Mouse (Mus musculus) spleen, postnatal 4 days (tissue): ENCODE results near the gene Pip4k2a.
"Not testable (repeated sequence)": the region's sequence is repeated elsewhere in the genome, so short reads cannot be mapped to it uniquely, and the experiment has no call there.

ENCODE experiments used
- DNase-seq, 2 experiments: peaks; one replicate each; pipeline ENCODE4 v3.0.0; 2022; ENCODE audit warnings: low spot score in 2 of 2

Pip4k2a gene

GRCm38 (mm10) chr2:18897742-18898256 lies 100.1 kb downstream of the Pip4k2a start:
- DNase-seq: no peak

- DNase-seq: no peak
Observed at GRCm38 (mm10) chr2:18896015-18896414, 101.9 kb downstream of the Pip4k2a start.

DNA sequence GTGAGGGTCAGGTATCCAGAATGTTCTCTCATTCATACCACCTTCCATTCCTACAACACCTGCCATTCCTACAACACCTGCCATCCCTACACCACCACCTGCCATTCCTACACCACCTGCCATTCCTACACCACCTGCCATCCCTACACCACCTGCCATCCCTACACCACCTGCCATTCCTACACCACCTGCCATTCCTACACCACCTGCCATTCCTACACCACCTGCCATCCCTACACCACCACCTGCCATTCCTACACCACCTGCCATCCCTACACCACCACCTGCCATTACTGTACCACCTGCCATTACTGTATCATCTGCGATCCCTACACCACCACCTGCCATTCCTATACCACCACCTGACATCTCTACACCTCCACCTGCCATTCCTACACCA lies 104.6 kb downstream of the Pip4k2a start:
- not testable (repeated sequence) for DNase-seq

GRCm38 (mm10) chr2:18891991-18892537 lies 105.9 kb downstream of the Pip4k2a start:
- no peak for DNase-seq

- DNase-seq: no peak
Observed at GRCm38 (mm10) chr2:18890227-18891001, 107.5 kb downstream of the Pip4k2a start.

GRCm38 (mm10) chr2:18884277-18884676 lies 113.6 kb downstream of the Pip4k2a start:
- no peak for DNase-seq

DNA sequence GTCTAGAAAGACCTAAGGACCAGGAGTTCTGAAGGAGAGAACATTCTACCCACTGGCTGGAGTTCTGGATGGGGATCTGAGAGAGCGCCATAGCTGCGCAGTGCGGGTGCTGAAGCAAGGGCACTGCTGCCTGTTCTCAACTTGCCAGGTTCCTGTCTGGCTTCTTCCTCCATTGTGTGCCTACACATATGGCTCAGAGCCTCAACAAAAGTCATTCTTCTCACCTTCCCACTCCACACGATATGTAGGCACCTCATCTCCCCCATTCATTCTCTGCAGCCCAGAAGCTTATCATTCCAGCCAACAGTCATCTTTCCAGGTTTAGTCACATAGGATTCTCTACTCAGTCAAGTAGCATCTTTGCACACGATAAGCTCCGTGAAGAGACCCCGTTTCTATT lies 123.3 kb downstream of the Pip4k2a start:
- no peak for DNase-seq

GRCm38 (mm10) chr2:18874063-18874462 lies 123.9 kb downstream of the Pip4k2a start:
- no peak for DNase-seq

DNA sequence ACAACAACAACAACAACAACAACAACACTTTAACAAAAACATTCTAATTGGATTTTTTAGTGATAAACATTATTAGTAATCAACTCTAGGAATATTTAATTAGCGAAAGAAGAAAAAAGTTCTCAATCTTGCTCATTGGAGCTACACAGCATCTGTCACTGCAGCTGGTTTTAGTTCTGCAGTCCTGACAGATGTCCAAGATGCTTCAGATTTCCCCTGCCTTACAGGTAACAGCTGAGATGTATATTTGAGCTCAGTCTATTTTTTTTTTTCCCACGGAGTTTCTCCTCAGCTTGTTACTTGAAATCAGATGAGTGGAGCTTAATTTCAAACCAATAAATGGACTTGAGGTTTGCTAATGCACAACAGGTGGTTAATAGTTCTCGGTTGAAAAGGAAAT lies 124.5 kb downstream of the Pip4k2a start:
- no peak for DNase-seq

DNA sequence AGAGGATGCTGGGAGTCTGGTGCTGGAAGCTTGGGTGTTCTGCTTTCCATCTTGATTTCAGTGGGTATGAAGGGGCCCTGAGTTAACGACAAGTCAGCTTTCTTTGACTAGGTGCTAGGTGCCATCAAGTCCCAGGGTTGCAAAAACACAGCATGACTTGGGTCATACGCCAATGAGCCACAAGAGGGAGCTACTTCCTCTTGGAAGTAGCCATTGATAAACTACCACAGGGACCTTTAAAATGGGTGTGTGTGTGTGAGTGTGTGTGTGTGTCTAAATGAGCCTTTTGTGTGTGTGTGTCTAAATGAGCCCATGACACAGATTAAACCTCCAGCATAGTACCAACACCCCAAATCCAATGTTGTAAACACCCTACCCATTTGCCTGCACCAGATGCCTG lies 125.1 kb downstream of the Pip4k2a start:
- DNase-seq: peak; percentile 82 to 91

DNA sequence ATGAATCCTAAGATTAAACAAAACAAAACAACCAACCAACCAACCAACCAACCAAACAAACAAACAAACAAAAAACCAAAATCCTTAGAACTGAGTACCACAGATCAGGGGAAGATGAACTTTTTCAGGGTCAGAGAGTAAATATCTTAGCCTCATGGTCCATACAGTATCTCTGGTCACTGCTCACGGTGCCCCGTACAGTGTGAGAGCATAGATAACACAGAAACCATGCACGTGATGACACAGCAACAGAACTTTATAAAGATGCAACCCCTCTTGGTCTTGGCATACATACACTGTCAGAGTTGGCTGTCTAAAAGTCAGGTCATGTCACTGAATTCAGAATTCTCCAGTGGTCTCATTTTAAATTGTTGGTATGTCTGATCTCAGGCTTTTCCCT lies 126.8 kb downstream of the Pip4k2a start:
- DNase-seq: peak in 1 of 2 experiments; percentile 37

- no peak for DNase-seq
Observed at GRCm38 (mm10) chr2:18867069-18867468, 130.9 kb downstream of the Pip4k2a start.

GRCm38 (mm10) chr2:18864719-18865118 lies 133.2 kb downstream of the Pip4k2a start:
- no peak for DNase-seq

DNA sequence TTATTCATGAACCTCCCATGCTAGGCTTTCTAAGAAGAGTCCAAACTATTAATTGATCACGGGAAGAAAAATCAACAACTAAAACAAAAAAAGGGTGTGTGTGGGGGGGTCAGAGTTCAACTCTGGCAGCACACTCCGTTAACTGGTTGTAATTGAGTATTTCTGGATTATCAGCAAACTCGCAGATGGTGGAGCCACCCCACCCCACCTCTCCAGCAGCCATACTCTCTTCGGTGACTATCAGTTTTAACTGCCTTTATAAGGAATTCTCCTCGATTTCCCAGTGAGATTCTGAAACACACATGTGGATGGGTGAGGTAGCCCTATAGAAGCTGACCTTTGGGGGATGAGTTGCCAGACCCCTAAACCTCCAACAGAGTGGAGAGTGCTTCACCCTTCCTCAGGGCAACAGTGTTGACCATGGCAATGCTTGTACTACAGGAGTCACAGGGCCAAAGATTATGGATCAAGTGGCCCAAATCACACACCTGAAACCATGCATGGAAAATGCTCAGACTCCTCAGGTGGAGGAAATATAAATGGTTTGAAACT lies 136.2 kb downstream of the Pip4k2a start:
- DNase-seq: peak in 1 of 2 experiments; percentile 44

DNA sequence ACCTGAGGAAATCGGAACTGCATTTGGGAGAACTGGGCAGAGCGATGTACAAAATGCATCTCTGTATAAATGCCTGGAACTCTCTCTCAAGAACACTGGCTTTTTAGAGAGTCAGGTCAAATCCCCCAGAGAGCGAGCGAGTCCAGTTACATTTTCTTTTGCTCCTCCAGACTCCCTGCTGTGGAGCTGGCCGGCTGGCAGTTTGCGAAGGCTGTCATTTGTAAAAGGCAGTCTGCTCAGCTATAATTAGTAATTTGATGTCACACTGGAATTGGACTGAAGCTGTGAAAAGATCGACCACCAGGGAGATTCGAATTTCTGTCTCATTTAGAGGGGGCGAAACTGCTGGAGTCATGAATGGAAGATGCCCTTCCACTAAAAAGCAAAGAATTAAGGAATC lies 137.2 kb downstream of the Pip4k2a start:
- DNase-seq: no peak

- peak; percentile 7 to 44 for DNase-seq
Observed at GRCm38 (mm10) chr2:18857952-18858351, 140.0 kb downstream of the Pip4k2a start.

DNA sequence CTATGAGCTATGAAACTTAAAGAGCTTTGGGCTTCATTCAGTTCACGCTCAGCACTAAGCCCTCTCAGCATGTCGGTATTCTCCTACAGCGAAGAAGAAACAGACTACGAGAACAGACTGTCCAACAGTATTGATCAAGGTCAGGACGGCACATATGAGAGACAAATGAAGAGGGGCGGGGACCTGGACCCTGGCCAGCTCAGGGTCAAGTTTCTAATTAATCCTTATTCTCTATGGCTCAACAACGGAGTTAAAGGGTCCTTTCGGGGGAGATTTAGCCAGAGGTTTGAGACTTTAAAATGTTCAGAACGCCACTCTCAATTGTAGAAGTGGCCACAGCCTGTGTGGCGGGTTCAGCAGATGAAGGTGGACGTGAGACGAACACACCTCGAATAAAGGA lies 141.5 kb downstream of the Pip4k2a start:
- no peak for DNase-seq

DNA sequence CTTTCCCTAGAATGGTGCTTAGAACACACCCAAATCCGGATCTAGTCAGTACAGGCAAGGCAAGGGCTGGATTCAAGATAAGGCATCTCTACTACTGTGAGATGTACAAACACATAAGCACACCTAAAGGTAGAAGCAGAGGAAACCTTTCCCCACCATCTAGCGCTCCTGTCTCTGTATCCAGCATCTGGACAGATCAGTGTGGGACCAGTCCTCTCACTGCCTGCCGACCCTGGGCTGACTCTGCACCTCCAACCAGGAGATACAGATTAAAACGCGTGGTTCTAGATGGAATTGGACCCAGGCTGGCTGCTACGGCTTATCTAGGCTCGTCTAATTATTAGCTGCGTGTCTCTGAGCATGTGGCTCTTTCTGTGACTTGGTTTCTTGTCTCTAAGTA lies 142.7 kb downstream of the Pip4k2a start:
- no peak for DNase-seq

- no peak for DNase-seq
Observed at GRCm38 (mm10) chr2:18853345-18853744, 144.6 kb downstream of the Pip4k2a start.

DNA sequence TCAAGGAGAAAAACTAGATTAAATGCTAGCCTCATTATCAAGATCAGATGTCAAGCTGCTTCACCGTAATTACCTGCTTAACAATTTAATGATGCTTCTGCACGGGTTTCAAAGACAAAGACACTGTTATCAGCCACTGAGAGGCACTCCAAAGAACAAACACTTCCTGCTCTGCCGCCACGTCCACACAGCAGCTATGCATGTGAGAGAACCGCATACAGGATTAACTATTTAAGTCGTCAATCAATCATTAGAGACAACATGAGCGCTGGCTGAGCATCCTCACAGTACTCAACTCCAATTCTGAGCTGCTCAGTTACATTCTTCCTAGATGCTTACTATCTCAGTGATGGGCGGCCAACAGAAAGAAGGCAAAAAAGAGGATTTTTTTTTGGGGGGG lies 147.3 kb downstream of the Pip4k2a start:
- DNase-seq: no peak

DNA sequence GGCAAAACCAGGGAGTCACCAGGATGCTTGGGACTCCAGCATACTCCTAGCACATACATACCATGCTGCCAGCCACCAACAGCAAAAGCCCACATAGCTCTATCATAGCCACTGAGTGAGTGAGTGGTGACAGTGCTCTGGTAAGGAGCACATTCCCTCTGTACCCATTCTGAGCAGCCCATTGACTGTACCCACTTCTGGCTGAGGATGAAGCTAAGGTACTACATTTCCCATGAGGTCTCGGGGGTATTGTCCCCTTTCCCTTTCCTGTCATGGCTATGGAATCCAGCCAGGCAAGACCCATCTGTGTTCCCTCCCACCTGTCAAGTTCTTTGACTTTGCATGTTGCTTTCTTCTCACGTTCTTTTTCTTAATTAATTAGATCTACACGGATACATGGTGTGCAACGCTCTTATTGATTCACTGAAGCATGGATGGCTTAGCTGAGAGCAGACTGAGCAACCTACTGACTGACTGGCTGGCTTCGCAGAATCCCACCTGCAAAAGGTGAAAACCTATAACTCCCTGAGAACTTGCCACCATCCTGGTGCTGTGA lies 149.8 kb downstream of the Pip4k2a start:
- DNase-seq: no peak

DNA sequence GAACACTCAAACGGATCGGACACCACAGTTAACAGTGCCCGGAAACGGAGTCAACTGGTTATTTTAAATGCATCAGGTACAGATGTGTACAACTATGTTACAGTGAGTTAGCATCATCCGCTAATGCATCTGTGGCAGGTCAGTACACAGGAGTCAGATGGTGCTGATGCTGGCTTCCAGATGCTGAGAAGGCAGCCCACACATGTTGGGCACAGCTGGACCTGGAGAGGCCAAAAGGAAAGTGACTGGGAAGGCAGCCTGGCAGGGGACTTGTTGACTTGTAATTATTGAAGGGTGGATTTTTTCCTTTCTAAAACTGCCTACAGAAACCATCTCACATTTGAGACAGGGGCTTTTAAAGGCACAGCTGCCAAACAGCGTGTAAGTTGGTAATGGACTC lies 155.4 kb downstream of the Pip4k2a start:
- no peak for DNase-seq

DNA sequence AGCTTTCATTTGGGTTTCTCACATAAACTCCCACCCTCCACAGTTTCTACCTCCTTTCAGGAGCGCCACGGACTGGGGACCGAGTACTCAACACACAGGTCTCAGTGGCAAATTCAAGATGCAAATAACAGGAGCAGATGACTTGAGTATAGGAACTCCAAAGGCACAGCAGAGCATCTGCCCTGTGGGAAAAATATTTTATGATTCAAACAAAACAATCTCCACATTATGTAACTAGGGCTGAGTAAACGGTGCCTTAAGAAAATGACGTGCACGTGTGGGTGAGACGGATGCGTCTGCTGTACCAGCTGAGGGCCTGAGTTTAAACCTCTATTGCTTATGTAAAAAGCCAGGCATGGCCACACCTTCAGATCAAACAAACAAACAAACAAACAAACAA lies 156.9 kb downstream of the Pip4k2a start:
- no peak for DNase-seq
